Mouse (Mus musculus): ENCODE measurements around the gene Hspa1a. TPM values are rescaled to one million over a fixed set of nuclear protein-coding genes. Genes with fewer than 3 reads are reported as not detected.
A peak's percentile ranks its signal among the peaks of the same experiment; 100 is the strongest.
"Not testable (repeated sequence)": the region's sequence is repeated elsewhere in the genome, so short reads cannot be mapped to it uniquely, and the experiment has no call there.

The Hspa1a gene
- polyA plus RNA-seq, 1 experiment from 2014 or later = 4.0 TPM

DNA sequence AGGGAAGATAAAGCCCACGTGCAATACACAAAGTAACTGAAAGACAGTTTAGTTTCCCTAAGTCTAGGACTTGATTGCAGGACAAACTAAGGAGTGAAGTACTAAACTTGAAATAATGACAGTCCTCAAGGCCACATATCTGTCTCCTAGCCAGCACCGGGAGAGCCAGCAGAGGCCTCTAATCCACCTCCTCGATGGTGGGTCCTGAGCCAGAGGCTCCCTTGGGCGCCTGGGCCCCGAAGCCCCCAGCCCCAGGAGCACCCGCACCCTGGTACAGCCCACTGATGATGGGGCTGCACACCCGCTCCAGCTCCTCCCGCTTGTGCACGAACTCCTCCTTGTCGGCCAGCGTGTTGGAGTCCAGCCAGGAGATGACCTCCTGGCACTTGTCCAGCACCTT, 2.1 kb downstream of the Hspa1a start, which contains the start of gene Gm20481:
Gene Gm20481, plus strand, starts transcription at position 91 of the 400 bp plus-strand sequence.
- H3K4me3 ChIP-seq (ENCODE audit: low read depth, low read length); H3K9me3 ChIP-seq (ENCODE audit: control insufficient read depth, low read length); H3K36me3 ChIP-seq (ENCODE audit: control insufficient read depth, insufficient read depth, low read length); H3K27ac ChIP-seq (replicated peaks; ENCODE audit: low read depth, low read length); DNase-seq (ENCODE audit: low spot score); ATAC-seq (ENCODE audit: insufficient number of reproducible peaks, low FRiP score, low TSS enrichment, low read depth); H3K4me1 ChIP-seq (ENCODE audit: control insufficient read depth, insufficient read depth, low read length); H3K4me2 ChIP-seq (ENCODE audit: low read depth, severe bottlenecking); H3K9ac ChIP-seq (ENCODE audit: low read length): not testable (repeated sequence)
- 64% methylated on average over 6 of the region's 11 CpGs for WGBS
- H3K27me3 ChIP-seq (ENCODE audit: control insufficient read depth, insufficient read depth, low read length) = peaks cover 22% of the 10 kb centered on the region

DNA sequence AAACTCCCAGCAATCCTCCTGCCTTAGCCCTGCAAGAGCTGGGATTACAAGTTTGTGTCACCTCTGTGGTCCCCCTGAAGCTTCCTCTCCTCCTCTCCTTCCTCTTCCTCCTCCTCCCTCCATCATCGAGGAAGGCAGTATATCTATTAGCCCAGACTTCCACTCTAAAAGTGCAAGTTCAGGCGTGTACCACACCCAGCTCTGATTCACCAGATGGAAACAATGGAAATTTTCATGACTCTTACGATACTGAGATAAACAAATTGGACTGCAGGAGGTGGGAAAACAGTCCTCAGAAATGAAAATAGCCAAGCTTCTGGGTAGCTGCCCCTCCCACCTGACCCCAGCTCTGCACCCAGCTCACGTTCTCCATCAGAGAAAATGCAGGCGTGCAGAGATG, 6.3 kb downstream of the Hspa1a start:
- no peaks in the 10 kb centered on the region for H3K4me1 ChIP-seq (ENCODE audit: control insufficient read depth, insufficient read depth, low read length)
- 80% methylated on average over 5 of the region's 5 CpGs for WGBS
- H3K4me2 ChIP-seq (ENCODE audit: low read depth, severe bottlenecking) = no peak overlapping the region
- H3K36me3 ChIP-seq (ENCODE audit: control insufficient read depth, insufficient read depth, low read length) = no peaks in the 10 kb centered on the region
- no peak overlapping the region for H3K4me3 ChIP-seq (ENCODE audit: low read depth, low read length)
- no peak overlapping the region for H3K27ac ChIP-seq (replicated peaks; ENCODE audit: low read depth, low read length)
- peaks cover 22% of the 10 kb centered on the region for H3K27me3 ChIP-seq (ENCODE audit: control insufficient read depth, insufficient read depth, low read length)
- H3K9ac ChIP-seq (ENCODE audit: low read length) = no peak overlapping the region
- no peak for DNase-seq (ENCODE audit: low spot score)
- no peaks in the 10 kb centered on the region for H3K9me3 ChIP-seq (ENCODE audit: control insufficient read depth, low read length)
- ATAC-seq (ENCODE audit: insufficient number of reproducible peaks, low FRiP score, low TSS enrichment, low read depth) = no peak

DNA sequence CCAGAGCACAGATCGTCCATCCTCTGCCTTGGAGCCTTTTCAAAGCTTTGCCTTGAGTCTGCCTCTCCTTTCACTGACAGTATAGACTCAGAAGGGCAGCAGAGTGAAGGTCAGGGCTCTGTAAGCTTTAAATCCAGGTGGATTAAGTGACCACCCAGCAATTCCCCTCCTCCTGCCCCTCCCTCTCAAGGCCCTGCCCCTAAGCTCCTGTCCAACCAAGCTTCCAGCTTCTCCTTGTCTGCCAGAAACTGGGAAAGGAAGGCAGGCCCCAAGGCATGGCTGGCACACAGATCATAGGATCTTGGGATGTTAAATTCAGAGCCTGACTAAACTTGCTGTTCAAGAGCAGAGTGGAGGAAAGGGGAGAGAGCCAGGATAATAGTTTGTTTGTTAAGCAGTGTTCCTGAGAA, 7.3 kb downstream of the Hspa1a start:
- WGBS = 10% methylated on average over 1 of the region's 1 CpGs
- DNase-seq (ENCODE audit: low spot score) (no peak), ATAC-seq (ENCODE audit: insufficient number of reproducible peaks, low FRiP score, low TSS enrichment, low read depth) (no peak)
- H3K9me3 ChIP-seq (ENCODE audit: control insufficient read depth, low read length) = no peaks in the 10 kb centered on the region
- H3K4me3 ChIP-seq (ENCODE audit: low read depth, low read length) = no peak overlapping the region
- peaks cover 20% of the 10 kb centered on the region for H3K27me3 ChIP-seq (ENCODE audit: control insufficient read depth, insufficient read depth, low read length)
- no peaks in the 10 kb centered on the region for H3K36me3 ChIP-seq (ENCODE audit: control insufficient read depth, insufficient read depth, low read length)
- no peak overlapping the region for H3K27ac ChIP-seq (replicated peaks; ENCODE audit: low read depth, low read length)
- H3K9ac ChIP-seq (ENCODE audit: low read length) = no peak overlapping the region
- H3K4me2 ChIP-seq (ENCODE audit: low read depth, severe bottlenecking) = no peak overlapping the region
- peaks cover 7% of the 10 kb centered on the region; the same call in 1 of the 2 replicates for H3K4me1 ChIP-seq (ENCODE audit: control insufficient read depth, insufficient read depth, low read length)

DNA sequence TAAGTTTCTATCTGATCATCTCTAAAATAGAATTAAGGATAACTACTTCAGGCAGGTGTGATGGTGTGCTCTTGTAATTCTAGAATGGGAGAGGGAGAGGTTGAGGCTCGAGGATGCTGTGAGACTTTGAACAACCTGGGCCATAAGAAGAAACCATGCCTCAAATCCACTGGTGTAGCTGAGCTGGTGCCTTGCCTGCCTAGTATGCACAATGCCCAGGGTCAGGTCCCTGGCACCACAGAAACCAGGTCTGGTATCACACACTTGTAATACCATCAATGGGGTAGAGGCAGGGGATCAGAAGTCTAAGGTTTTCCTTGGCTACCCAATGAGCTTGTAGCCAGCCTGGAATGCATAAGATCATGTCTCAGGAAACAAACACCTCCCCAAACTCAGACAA, 9.1 kb downstream of the Hspa1a start:
- H3K27me3 ChIP-seq (ENCODE audit: control insufficient read depth, insufficient read depth, low read length) = peaks cover 2% of the 10 kb centered on the region; the same call in 1 of the 2 replicates

DNA sequence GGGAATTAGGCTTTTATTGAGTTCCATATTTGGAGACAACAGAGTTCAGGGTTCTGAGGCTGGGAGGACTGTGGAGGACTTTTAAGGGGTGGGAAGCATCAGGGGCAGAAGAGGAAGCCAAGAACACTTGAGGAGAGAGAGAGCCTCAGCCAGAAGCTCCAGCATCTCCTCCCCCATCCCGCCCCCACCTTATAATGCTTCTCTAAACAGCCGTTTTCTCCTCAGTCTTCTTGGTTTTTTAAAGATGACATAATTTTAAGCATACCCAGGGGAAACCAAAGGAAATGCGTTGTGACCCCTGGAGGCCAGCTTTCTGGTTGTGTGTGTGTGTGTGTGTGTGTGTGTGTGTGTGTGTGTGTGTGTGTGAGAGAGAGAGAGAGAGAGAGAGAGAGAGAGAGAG, 9.8 kb downstream of the Hspa1a start:
- no peak for ATAC-seq (ENCODE audit: insufficient number of reproducible peaks, low FRiP score, low TSS enrichment, low read depth)
- Histone ChIP-seq H3K36me3 (ENCODE audit: control insufficient read depth, insufficient read depth, low read length) (no peaks in the 10 kb centered on the region), H3K9ac (ENCODE audit: low read length) (no peak overlapping the region), H3K27me3 (ENCODE audit: control insufficient read depth, insufficient read depth, low read length) (no peaks in the 10 kb centered on the region), H3K4me2 (ENCODE audit: low read depth, severe bottlenecking) (no peak overlapping the region), H3K4me1 (ENCODE audit: control insufficient read depth, insufficient read depth, low read length) (peaks cover 7% of the 10 kb centered on the region; the same call in 1 of the 2 replicates), H3K27ac (replicated peaks; ENCODE audit: low read depth, low read length) (no peak overlapping the region), H3K4me3 (ENCODE audit: low read depth, low read length) (no peak overlapping the region), H3K9me3 (ENCODE audit: control insufficient read depth, low read length) (no peaks in the 10 kb centered on the region)
- WGBS = 33% methylated on average over 3 of the region's 3 CpGs
- no peak for DNase-seq (ENCODE audit: low spot score)

More for the DNA sequence above, 9.1 kb downstream of the Hspa1a start:
- DNase-seq (ENCODE audit: low spot score) (no peak), ATAC-seq (ENCODE audit: insufficient number of reproducible peaks, low FRiP score, low TSS enrichment, low read depth) (no peak)
- Histone ChIP-seq H3K4me1 (ENCODE audit: control insufficient read depth, insufficient read depth, low read length) (peaks cover 7% of the 10 kb centered on the region; the same call in 1 of the 2 replicates), H3K36me3 (ENCODE audit: control insufficient read depth, insufficient read depth, low read length) (no peaks in the 10 kb centered on the region), H3K9me3 (ENCODE audit: control insufficient read depth, low read length) (no peaks in the 10 kb centered on the region), H3K27ac (replicated peaks; ENCODE audit: low read depth, low read length) (no peak overlapping the region), H3K4me2 (ENCODE audit: low read depth, severe bottlenecking) (no peak overlapping the region), H3K9ac (ENCODE audit: low read length) (no peak overlapping the region), H3K4me3 (ENCODE audit: low read depth, low read length) (no peak overlapping the region)
- 38% methylated on average over 1 of the region's 1 CpGs for WGBS

DNA sequence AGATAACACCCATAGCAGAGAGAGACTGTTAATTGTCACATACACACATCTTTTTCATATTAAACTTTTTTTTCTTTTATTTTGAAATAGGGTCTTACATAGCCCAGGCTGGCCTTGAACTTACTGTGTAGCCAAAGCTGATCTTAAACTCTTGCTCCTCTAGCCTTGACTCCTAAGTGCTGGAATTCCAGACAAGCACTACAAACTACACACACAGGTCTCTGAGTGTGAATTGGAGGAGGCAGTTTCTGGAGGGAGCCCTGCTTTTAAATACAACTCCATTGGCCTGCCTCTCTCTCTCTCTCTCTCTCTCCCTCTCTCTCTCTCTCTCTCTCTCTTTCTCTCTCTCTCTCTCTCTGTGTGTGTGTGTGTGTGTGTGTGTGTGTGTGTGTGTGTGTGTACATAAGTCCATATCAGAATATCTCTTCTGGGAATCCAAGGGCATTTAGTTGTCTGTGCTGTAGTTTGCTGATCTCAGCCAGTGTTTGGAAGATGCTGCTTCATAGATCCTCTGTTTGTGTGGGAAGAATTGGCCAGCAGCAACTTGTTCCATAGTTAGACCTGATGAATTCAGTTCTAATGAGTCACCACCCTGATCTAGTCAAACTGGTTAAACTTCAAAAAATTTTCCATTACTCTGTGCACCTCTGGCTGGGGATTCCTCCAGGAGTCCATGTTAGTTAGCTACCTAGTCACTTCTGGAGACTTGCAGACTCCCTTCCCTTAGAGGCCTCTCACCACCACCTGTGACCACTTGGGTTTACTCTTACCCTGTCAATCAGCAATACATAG, 11.1 kb downstream of the Hspa1a start:
- Histone ChIP-seq H3K4me1 (ENCODE audit: control insufficient read depth, insufficient read depth, low read length) (peaks cover 7% of the 10 kb centered on the region; the same call in 1 of the 2 replicates), H3K4me2 (ENCODE audit: low read depth, severe bottlenecking) (no peak overlapping the region), H3K27ac (replicated peaks; ENCODE audit: low read depth, low read length) (no peak overlapping the region), H3K36me3 (ENCODE audit: control insufficient read depth, insufficient read depth, low read length) (no peaks in the 10 kb centered on the region), H3K27me3 (ENCODE audit: control insufficient read depth, insufficient read depth, low read length) (peaks cover 4% of the 10 kb centered on the region; the same call in 1 of the 2 replicates), H3K4me3 (ENCODE audit: low read depth, low read length) (no peak overlapping the region), H3K9ac (ENCODE audit: low read length) (no peak overlapping the region), H3K9me3 (ENCODE audit: control insufficient read depth, low read length) (no peaks in the 10 kb centered on the region)
- ATAC-seq (ENCODE audit: insufficient number of reproducible peaks, low FRiP score, low TSS enrichment, low read depth) = no peak
- no peak for DNase-seq (ENCODE audit: low spot score)

DNA sequence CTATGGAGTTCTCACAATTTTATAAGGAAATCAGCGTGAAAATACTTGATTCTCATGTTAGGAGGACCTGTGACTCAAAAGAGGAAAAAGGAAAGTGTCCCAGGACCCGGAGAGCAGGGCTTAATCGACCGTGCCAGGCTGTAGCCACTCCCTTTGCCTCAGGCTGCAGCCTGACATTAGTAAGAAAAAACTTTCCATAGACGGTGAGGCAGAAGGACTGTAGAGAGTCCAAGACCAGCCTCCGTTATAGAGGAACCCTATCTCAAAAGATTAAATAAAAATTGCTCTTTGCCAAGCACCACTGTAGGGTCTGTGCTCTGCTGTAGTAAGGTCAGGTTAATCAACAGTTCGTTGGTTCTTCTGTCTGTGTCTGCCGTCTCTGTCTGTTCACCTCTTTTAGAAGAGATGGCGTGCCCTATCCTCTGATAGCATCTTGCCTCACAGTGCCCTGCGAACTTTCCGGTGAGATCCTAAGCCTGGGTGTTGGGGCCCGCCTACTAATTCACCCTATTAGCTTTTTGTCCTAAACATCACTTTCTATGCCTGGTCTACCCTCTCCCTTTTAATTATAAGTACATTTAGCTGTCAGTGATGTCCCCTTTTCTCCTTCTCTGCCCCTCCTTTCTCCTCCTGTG, 12.0 kb downstream of the Hspa1a start:
- Histone ChIP-seq H3K9ac (ENCODE audit: low read length) (peak overlapping the region; percentile 43; the same call in 1 of the 2 replicates), H3K36me3 (ENCODE audit: control insufficient read depth, insufficient read depth, low read length) (no peaks in the 10 kb centered on the region), H3K4me1 (ENCODE audit: control insufficient read depth, insufficient read depth, low read length) (peaks cover 7% of the 10 kb centered on the region; the same call in 1 of the 2 replicates), H3K4me2 (ENCODE audit: low read depth, severe bottlenecking) (peak overlapping the region; percentile 60), H3K27me3 (ENCODE audit: control insufficient read depth, insufficient read depth, low read length) (peaks cover 5% of the 10 kb centered on the region; the same call in 1 of the 2 replicates), H3K4me3 (ENCODE audit: low read depth, low read length) (peak overlapping the region; percentile 48), H3K27ac (replicated peaks; ENCODE audit: low read depth, low read length) (no peak overlapping the region), H3K9me3 (ENCODE audit: control insufficient read depth, low read length) (no peaks in the 10 kb centered on the region)
- ATAC-seq (ENCODE audit: insufficient number of reproducible peaks, low FRiP score, low TSS enrichment, low read depth) (peak; percentile 24; the same call in 1 of the 2 replicates), DNase-seq (ENCODE audit: low spot score) (peak; percentile 45)
- WGBS = 13% methylated on average over 12 of the region's 12 CpGs

DNA sequence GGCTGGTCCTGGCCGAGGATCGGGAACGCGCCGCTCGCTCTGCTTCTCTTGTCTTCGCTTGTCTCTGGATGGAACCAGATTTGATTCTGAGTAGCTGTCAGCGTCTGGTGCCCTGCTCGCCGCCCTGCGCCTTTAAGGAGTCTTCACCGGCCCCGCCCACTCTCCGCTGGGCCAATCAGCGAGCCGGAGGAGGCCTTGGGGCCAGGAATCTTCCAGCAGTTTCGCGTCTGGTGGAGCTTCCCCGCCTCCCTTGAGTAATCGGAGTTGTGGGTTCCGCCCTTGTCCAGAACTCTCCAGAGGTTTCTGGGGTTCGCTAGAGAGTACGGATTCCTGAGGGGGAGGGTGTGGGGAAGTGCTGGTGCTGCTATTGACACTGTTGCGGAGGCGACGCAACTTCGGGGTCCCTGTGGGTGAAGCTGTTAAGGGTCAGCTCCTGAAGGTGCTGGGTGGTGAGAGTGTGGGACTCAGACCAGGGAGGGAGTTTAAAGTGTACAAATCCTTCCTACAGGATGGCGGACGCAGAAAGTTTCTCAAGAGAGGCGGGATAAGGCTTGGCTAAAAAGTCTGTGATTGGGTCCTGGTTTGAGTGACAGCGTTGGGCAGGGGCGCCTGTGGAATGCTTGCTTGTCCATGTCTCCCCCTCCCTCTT, 12.7 kb downstream of the Hspa1a start, which contains the start of gene Hspa1b:
Gene Hspa1b, minus strand, starts transcription at position 109 of the 649 bp plus-strand sequence.
- peak within 1 kb of the TSS; percentile 60 for H3K4me2 ChIP-seq (ENCODE audit: low read depth, severe bottlenecking)
- under 1% methylated on average over 29 of the region's 32 CpGs for whole genome bisulfite sequencing
- 0 out of 2 replicates have a peak within 1 kb of the TSS, but pooled peaks have one; percentile 65 for H3K27ac ChIP-seq (replicated peaks; ENCODE audit: low read depth, low read length)
- H3K27me3 ChIP-seq (ENCODE audit: control insufficient read depth, insufficient read depth, low read length); H3K4me1 ChIP-seq (ENCODE audit: control insufficient read depth, insufficient read depth, low read length); H3K9me3 ChIP-seq (ENCODE audit: control insufficient read depth, low read length); H3K36me3 ChIP-seq (ENCODE audit: control insufficient read depth, insufficient read depth, low read length): not testable (repeated sequence)
- peak within 1 kb of the TSS; percentile 59; the same call in 1 of the 2 replicates for H3K9ac ChIP-seq (ENCODE audit: low read length)
- DNase-seq (ENCODE audit: low spot score) (peak; percentile 85), ATAC-seq (ENCODE audit: insufficient number of reproducible peaks, low FRiP score, low TSS enrichment, low read depth) (peak; percentile 90)
- peak within 1 kb of the TSS; percentile 48 for H3K4me3 ChIP-seq (ENCODE audit: low read depth, low read length)

Measured in limb, embryonic 11.5 days (tissue).